Mouse (Mus musculus) right cerebral cortex, adult 2 months (tissue): Measurements from ENCODE around the gene Usp48.
A peak's percentile ranks its signal among the peaks of the same experiment; 100 is the strongest.
"Not testable (repeated sequence)": the region's sequence is repeated elsewhere in the genome, so short reads cannot be mapped to it uniquely, and the experiment has no call there.

Experiments used
- DNase-seq, 2 experiments: peaks; one replicate each; pipeline ENCODE4 v3.0.0; 2021 to 2022; ENCODE audit warnings: low spot score in 2 of 2

The Usp48 gene

GRCm38 (mm10) chr4:137593601-137594495, at the start of gene Usp48:
Usp48 (plus strand) TSS chr4:137593755.
- DNase-seq: peak; percentile 99 to 100

- no peak for DNase-seq
These were observed 48.0 kb upstream of the Usp48 start for GRCm38 (mm10) chr4:137545568-137545967.

DNA sequence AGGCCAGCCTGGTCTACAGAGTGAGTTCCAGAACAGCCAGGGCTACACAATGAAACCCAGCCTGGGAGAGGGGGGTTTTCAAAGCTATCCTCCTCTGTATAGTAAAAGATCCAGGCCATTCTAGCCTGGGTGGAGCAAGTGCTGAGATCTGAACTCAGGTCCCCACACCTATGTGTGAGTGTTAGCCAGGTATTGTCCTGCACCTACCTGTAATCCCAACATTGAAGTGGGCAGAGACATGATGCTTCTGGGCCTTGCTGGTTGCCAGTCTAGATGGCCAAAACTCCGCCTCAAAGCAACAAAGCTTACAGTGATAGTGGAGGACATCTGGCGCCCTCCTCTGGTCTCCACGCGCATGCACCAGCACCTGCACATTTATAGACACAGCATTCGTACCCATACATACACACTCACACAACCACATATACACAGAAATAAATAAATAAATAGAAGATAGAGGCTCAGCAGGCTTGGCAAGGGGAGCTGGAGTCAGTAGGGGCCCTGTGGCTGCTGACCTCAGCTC, 47.5 kb upstream of the Usp48 start:
- peak in 1 of 2 experiments; percentile 31 for DNase-seq

GRCm38 (mm10) chr4:137553466-137553865, 40.1 kb upstream of the Usp48 start:
- no peak for DNase-seq

GRCm38 (mm10) chr4:137556673-137557210, 36.8 kb upstream of the Usp48 start:
- no peak for DNase-seq

- DNase-seq: no peak
These were observed 23.7 kb upstream of the Usp48 start for GRCm38 (mm10) chr4:137569873-137570272.

- no peak for DNase-seq
These were observed 19.1 kb upstream of the Usp48 start, which contains the start of gene Ldlrad2 for GRCm38 (mm10) chr4:137574469-137574868. Ldlrad2 (minus strand) TSS chr4:137574569.

GRCm38 (mm10) chr4:137577486-137577885, 16.1 kb upstream of the Usp48 start:
- DNase-seq: no peak

GRCm38 (mm10) chr4:137578181-137578845, 15.2 kb upstream of the Usp48 start:
- peak; percentile 22 to 41 for DNase-seq

- DNase-seq: no peak
These were observed 13.8 kb upstream of the Usp48 start for GRCm38 (mm10) chr4:137579789-137580188.

GRCm38 (mm10) chr4:137580299-137580698, 13.3 kb upstream of the Usp48 start:
- DNase-seq: no peak

DNA sequence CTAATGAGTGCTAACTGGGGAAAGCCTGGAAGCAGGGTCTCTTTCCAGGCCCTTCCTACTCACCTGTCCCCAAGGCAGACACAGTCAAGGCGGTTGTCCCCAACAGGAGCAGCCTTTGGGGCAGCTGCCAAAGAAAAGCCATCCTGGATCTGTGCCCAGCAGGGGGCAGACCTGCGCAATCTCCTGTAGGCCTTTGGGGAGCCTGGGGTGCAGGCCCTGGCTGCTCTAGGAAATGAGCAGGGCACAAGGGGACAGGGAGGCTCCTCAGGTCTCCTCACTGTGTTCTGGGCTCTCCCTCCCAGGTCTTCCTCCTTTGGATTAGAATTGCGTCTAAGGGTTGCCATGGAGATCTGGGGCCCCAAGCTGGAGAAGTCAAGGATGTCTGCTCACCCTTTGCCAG, 11.7 kb upstream of the Usp48 start:
- DNase-seq: no peak

DNA sequence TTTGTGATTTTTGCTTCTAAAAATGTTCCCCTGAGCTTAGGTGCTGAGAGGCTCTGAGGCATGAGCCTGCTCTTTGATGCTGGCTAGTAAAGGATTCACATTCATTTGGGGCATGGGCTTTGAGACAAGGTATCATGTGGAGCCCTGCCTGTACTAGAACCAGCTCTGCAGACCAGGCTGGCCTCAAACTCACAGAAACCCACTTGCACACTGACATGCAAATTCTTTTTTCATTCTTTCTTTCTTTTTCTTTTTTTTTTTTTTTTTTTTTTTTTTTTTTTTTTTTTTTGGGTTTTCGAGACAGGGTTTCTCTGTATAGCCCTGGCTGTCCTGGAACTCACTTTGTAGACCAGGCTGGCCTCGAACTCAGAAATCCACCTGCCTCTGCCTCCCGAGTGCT, 4.5 kb upstream of the Usp48 start:
- DNase-seq: not testable (repeated sequence)

- DNase-seq: no peak
These were observed 4.0 kb upstream of the Usp48 start for GRCm38 (mm10) chr4:137589586-137589985.

DNA sequence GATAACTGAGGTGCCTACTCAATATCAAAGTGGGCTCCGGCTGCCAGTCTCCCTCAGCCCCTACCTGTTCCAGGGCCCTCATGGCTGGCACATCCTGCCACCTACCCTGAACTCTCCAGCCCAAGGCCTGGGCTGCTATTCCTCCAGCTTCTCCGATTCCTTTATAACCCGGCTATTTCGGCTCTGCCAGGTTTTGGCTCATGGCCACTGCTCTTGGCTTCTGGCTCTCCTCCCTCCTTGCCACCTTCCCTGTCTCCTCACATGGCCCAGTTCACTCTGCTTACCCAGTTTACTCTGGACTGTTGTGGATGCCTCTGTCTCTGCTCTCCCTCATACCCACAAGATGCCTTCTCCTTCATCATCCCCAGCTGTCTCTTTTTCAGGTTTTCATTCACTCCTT, 2.6 kb upstream of the Usp48 start:
- no peak for DNase-seq

DNA sequence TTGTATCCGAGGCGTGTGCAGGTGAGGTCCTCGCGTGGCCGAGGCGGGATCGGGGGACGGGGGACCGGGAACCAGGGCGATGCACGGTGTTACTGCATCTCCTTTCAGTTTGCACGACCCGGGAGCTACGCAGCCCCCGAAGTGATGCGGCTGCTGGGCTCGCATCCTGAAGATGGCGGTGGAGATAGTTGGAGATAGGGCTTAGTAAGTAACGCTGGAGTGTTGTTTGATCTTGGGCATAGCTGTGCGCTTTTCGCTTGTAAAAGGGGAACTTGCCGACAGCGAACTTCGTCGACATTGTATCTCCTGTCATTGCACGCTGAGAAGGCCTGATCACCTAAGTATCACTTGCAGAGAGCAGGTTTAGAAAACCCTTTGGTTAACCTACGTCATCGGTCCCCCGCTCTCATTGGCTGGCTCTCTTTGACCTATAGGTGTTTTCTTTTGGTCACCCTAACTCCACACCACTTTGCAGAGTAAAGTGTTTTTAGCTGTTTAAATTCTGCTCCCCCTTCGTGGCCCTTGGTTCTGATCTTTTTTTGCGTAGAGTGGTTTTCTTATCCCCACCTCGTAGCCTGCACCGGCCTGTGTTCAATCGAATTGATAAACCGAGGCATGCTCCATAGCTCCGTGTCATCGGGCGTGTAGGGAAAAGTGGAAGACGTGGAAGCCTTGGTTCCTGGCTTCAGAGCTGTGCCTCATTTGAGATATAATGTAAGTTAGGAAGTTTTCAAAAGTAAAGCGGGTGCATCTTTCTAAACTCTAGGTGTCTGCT, 1.1 kb downstream of the Usp48 start:
- peak; percentile 49 to 71 for DNase-seq

GRCm38 (mm10) chr4:137597098-137597630, 3.6 kb downstream of the Usp48 start:
- no peak for DNase-seq

DNA sequence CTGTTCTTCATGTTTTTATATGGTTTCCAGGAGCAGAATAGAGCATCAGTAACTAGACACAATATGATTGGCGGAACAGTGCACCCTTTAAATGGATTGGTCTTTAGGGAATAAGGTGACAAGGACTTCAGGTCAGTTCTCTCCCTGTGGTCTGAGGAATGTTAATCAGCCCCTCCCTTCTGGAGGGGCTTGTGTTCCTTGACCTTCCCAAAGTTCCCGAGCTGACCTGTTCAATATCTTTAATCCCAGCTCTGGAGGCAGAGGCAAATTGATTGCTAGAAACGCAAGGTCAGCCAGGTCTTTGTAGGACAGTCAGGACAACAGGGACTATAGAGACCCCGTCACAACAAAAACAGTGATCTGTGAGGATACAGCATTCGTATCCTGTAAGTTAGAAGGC, 5.0 kb downstream of the Usp48 start:
- no peak for DNase-seq

DNA sequence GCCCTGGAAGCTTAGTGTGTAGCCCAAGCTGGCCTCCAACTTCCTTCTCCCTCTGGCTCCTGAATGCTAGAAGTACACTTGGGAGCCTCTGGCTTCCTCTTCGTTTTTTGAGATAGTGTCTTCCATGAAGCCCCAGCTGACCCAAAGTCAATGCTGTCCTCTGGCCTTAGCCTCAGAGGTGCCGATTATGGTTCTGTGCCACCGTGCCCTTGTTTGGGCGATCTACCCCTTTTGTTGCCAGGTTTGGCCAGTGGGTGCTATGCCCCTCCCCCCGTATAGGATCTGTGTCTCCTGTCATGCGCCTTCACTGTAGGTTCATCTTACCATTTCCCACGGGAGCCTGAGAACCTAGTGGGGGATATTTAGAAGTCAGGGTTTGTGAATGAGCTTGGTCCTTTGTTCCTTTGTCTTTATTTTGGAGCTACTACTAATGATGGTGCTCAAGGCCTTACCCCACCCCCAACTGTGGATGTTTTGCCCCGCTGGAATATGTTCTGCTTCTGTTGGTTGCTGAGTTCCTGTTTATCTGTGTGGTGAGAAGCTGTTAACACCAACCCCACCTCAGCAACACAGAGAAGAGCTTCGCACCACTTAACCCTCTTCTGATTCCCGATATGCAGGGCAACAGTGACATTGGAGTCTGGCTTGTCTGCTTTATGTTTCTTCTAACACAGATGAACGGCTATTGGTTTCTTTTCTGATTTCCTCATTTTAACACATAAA, 10.1 kb downstream of the Usp48 start:
- no peak for DNase-seq

DNA sequence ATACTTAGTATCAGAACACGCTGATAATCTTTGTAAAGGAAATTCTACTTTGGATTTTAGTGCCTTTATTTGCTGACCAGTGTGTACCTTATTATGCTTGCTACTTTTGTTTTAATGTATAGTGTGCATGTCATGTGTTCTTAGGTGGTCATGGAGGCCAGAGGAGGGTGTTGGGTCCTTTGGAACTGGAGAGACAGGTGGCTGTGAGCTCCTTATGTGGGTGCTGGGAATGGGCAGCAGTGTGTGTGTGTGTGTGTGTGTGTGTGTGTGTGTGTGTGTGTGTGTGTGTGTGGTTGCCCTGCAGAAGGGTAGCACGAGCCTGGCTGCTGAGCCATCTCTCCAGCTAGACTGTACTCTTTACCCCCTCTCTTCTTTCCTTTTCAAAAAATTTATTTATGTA, 13.5 kb downstream of the Usp48 start:
- DNase-seq: no peak

DNA sequence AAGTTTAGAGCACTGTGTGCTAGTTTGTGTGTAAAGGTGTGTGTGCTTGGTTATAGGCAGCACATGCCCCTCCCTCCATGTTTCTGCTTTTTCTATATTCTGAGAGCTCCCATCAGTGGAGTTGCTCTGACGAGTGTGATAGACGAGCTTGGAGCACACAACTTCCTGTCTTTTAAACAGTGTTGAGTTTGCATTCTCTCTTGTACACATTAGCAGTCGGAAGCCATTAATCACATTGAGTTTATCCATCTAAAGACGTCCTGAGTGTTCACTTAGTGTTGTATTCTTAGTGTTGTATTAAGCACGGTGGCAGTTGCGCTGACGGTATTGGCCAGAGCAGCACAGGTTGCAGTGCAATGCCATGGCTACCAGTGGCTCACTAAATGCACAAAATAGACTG, 15.7 kb downstream of the Usp48 start:
- DNase-seq: no peak
